Mouse (Mus musculus) liver, embryonic 16.5 days (tissue): Measurements from ENCODE around the gene Slc5a10. TPM values are rescaled to one million over a fixed set of nuclear protein-coding genes. Genes with fewer than 3 reads are reported as not detected.

ENCODE experiments used
- ATAC-seq: fragments of 200-750 bp; cut with Nextera tagmentation; 2 replicates; pipeline ENCODE4 v1.8.0; 2017; ENCODE audit warnings: low read depth, mild to moderate bottlenecking, moderate number of reproducible peaks, moderate library complexity
- H3K27ac ChIP-seq: fragments of 300-500 bp; sonication (generic); 2 replicates; pipeline ENCODE4 v1.5.1; 2014; ENCODE audit warnings: mild to moderate bottlenecking, low read length
- H3K27me3 ChIP-seq: fragments of 300-500 bp; sonication (generic); 2 replicates; pipeline ENCODE4 v1.6.1; 2014; ENCODE audit warnings: low read depth, low read length, mixed read lengths; ENCODE audit not compliant: control insufficient read depth, insufficient read depth
- H3K36me3 ChIP-seq: fragments of 300-500 bp; sonication (generic); 2 replicates; pipeline ENCODE4 v1.6.1; 2014; ENCODE audit warnings: mild to moderate bottlenecking; ENCODE audit not compliant: control insufficient read depth, insufficient read depth
- H3K4me1 ChIP-seq: fragments of 300-500 bp; sonication (generic); 2 replicates; pipeline ENCODE4 v1.6.1; 2014; ENCODE audit warnings: low read depth, low read length, mixed read lengths; ENCODE audit not compliant: control insufficient read depth
- H3K4me2 ChIP-seq: fragments of 300-500 bp; sonication (generic); 2 replicates; pipeline ENCODE4 v1.6.1; 2014; ENCODE audit warnings: low read depth, low read length, mixed read lengths
- H3K4me3 ChIP-seq: fragments of 300-500 bp; sonication (generic); 2 replicates; pipeline ENCODE4 v1.5.1; 2014; ENCODE audit warnings: low read depth, mild to moderate bottlenecking, low read length
- H3K9ac ChIP-seq: fragments of 300-500 bp; sonication (generic); 2 replicates; pipeline ENCODE4 v1.6.1; 2014; ENCODE audit warnings: low read depth, low read length
- H3K9me3 ChIP-seq: fragments of 300-500 bp; sonication (generic); replicated peaks from 2 replicates; pipeline ENCODE4 v1.6.1; 2016; ENCODE audit warnings: low read length; ENCODE audit not compliant: control insufficient read depth
- WGBS: fragments of 180-500 bp; shearing (Covaris S2); extraction: QIAGEN DNeasy Blood & Tissue Kit; methylation state at CpG from one replicate; pipeline ENCODE4 v1.1.7; 2014; ENCODE audit not compliant: insufficient replicate concordance; 5-methylcytosine and 5-hydroxymethylcytosine counted together
- polyA plus RNA-seq: library from polyadenylated mRNA; unstranded; fragments of >200 nt; fragmentation: Nextera tagmentation; extraction: Ambion mirVana; gene quantifications from 2 replicates; pipeline ENCODE4 v1.2.1, GENCODE M21; 2015

The Slc5a10 gene
- polyA plus RNA-seq, 1 experiment from 2014 or later: not detected

DNA sequence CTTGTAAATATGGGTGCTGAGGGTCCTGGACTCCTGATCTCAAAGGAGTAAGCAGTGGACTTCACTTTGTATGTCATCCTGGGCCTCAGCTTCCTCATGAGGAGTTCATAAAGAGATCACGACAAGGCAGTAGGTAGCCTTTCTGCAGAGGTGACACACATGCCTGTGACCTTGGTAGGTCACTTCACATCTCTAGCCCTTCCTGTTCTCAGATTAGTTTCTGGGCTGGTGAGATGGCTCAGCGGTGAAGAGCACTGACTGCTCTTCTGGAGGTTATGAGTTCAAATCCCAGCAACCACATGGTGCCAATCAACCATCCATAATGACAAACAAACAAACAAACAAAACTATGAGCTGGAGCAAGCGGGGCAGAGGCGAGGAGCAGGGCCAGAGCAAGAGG lies 42.9 kb downstream of the Slc5a10 start:
- Histone ChIP-seq H3K9me3 (no peaks in the 10 kb centered on the region), H3K36me3 (no peaks in the 10 kb centered on the region), H3K9ac (no peak overlapping the region), H3K4me3 (no peak overlapping the region), H3K4me1 (no peaks in the 10 kb centered on the region), H3K27me3 (0 out of 2 replicates have a peak, but pooled peaks cover 2% of the 10 kb centered on the region), H3K4me2 (no peak overlapping the region), H3K27ac (no peak overlapping the region)
- 65% methylated on average over 4 of the region's 4 CpGs for WGBS
- ATAC-seq: no peak

- Histone ChIP-seq H3K4me3 (no peak overlapping the region), H3K27me3 (0 out of 2 replicates have a peak, but pooled peaks cover 2% of the 10 kb centered on the region), H3K9ac (no peak overlapping the region), H3K27ac (no peak overlapping the region), H3K36me3 (no peaks in the 10 kb centered on the region), H3K4me2 (no peak overlapping the region), H3K9me3 (no peaks in the 10 kb centered on the region), H3K4me1 (no peaks in the 10 kb centered on the region)
- no peak for ATAC-seq
- WGBS: 62% methylated on average over 7 of the region's 7 CpGs
These were observed 44.3 kb downstream of the Slc5a10 start for GRCm38 (mm10) chr11:61676216-61676854.

- Histone ChIP-seq H3K27ac (no peak overlapping the region), H3K9me3 (no peaks in the 10 kb centered on the region), H3K36me3 (no peaks in the 10 kb centered on the region), H3K4me1 (no peaks in the 10 kb centered on the region), H3K4me2 (no peak overlapping the region), H3K9ac (no peak overlapping the region), H3K27me3 (0 out of 2 replicates have a peak, but pooled peaks cover 2% of the 10 kb centered on the region), H3K4me3 (no peak overlapping the region)
- WGBS: 45% methylated on average over 2 of the region's 2 CpGs
- no peak for ATAC-seq
These were observed 45.3 kb downstream of the Slc5a10 start for GRCm38 (mm10) chr11:61675332-61675731.

DNA sequence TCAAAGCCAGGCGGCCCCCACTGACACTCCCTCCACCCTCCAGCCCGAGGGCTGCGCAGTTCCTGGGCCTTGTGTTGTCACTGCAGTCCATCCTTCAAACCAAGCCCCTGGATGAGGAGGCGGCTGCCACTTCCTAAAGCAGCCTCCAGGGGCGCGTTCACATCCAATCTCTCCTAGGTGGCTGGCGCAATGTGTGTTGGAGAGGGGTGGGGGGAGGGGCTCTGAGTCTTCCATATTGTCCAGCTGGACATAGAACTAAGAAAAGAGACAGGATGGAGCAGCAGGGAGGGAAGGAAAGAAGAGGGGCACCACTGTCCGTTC lies 45.8 kb downstream of the Slc5a10 start:
- WGBS: 11% methylated on average over 8 of the region's 8 CpGs
- Histone ChIP-seq H3K4me1 (no peaks in the 10 kb centered on the region), H3K27ac (no peak overlapping the region), H3K4me2 (no peak overlapping the region), H3K27me3 (0 out of 2 replicates have a peak, but pooled peaks cover 2% of the 10 kb centered on the region), H3K4me3 (no peak overlapping the region), H3K9ac (no peak overlapping the region), H3K36me3 (no peaks in the 10 kb centered on the region), H3K9me3 (no peaks in the 10 kb centered on the region)
- no peak for ATAC-seq

DNA sequence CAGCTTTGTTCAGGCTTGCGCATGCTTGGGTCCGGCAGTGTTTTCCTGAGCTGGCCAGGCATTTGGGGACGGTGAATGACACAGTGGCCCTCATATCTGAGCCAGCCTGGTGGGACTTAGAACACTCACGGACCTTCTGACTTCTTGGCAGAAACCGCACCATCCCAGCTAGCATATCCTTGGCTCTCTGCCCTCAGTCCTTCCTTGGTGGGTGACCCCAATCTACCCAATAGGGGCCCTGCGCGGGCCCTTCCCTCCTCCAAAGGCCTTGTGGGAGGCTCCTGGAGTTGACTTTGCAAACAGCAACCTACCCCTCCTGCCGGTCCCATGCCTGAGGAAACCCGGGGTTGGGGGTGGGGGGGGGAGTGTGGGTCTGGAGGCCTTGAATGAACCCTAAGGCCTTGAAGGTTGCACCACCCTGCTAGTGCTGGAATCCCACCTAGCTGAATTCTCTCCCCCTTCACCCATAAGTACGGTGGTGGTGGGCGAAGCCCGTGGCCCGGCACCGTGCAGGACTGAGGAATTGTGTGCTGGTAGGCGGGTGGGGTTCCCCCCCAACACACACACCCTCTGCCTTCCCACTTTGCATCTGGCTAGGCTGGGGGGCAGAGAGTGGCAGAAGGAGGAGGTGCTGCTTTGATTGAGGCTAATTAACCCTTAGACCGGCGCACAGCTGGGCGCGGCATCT lies 46.3 kb downstream of the Slc5a10 start:
- no peaks in the 10 kb centered on the region for H3K9me3 ChIP-seq
- no peak overlapping the region for H3K4me2 ChIP-seq
- no peak overlapping the region for H3K27ac ChIP-seq
- H3K4me3 ChIP-seq: no peak overlapping the region
- no peaks in the 10 kb centered on the region for H3K4me1 ChIP-seq
- no peak for ATAC-seq
- no peaks in the 10 kb centered on the region for H3K36me3 ChIP-seq
- H3K9ac ChIP-seq: no peak overlapping the region
- 41% methylated on average over 19 of the region's 19 CpGs for WGBS
- 0 out of 2 replicates have a peak, but pooled peaks cover 2% of the 10 kb centered on the region for H3K27me3 ChIP-seq

DNA sequence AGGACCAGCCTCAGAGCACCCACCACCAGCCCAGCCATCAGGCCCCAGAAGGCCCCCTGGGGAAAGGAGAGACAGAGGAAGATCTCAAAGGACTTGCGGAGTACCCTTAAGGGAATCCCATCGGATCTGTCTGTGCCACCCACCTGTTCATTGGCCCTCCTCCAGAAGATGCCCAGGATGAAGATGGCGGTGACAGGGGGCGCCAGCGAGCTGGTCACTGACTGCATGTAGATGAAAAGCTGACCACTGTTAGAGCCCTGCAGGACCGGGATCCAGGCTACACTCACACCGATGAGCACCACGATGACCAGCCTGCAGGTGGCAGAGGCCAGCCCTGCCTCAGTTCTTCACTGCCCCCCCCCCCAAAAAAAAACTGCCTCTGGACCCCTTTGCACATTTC lies 46.9 kb downstream of the Slc5a10 start:
- no peak for ATAC-seq
- WGBS: 42% methylated on average over 8 of the region's 8 CpGs
- no peaks in the 10 kb centered on the region for H3K4me1 ChIP-seq
- no peak overlapping the region for H3K4me2 ChIP-seq
- H3K27ac ChIP-seq: no peak overlapping the region
- no peaks in the 10 kb centered on the region for H3K36me3 ChIP-seq
- H3K4me3 ChIP-seq: no peak overlapping the region
- 0 out of 2 replicates have a peak, but pooled peaks cover 2% of the 10 kb centered on the region for H3K27me3 ChIP-seq
- no peaks in the 10 kb centered on the region for H3K9me3 ChIP-seq
- no peak overlapping the region for H3K9ac ChIP-seq

- Histone ChIP-seq H3K9me3 (no peaks in the 10 kb centered on the region), H3K4me1 (no peaks in the 10 kb centered on the region), H3K4me2 (no peak overlapping the region), H3K27ac (no peak overlapping the region), H3K27me3 (peaks cover 2% of the 10 kb centered on the region; the same call in 1 of the 2 replicates), H3K4me3 (no peak overlapping the region), H3K9ac (no peak overlapping the region), H3K36me3 (no peaks in the 10 kb centered on the region)
- 78% methylated on average over 19 of the region's 19 CpGs for WGBS
- no peak for ATAC-seq
These were observed 48.7 kb downstream of the Slc5a10 start for GRCm38 (mm10) chr11:61671781-61672383.

- Histone ChIP-seq H3K27ac (no peak overlapping the region), H3K9me3 (no peaks in the 10 kb centered on the region), H3K4me1 (no peaks in the 10 kb centered on the region), H3K4me3 (no peak overlapping the region), H3K9ac (no peak overlapping the region), H3K27me3 (no peaks in the 10 kb centered on the region; the same call in 1 of the 2 replicates), H3K36me3 (no peaks in the 10 kb centered on the region), H3K4me2 (no peak overlapping the region)
- WGBS: 60% methylated on average over 14 of the region's 14 CpGs
- no peak for ATAC-seq
These were observed 50.8 kb downstream of the Slc5a10 start for GRCm38 (mm10) chr11:61669492-61670490.
